Mouse (Mus musculus) midbrain, embryonic 16.5 days (tissue): ENCODE data around the gene Noxa1. TPM values are rescaled to one million over a fixed set of nuclear protein-coding genes. Genes with fewer than 3 reads are reported as not detected.

Experiments
- ATAC-seq: fragments of 200-750 bp; cut with Nextera tagmentation; 2 replicates; pipeline ENCODE4 v1.8.0; 2017; ENCODE audit warnings: moderate TSS enrichment
- H3K27ac ChIP-seq: fragments of 300-500 bp; sonication (generic); 2 replicates; pipeline ENCODE4 v1.5.1; 2014; ENCODE audit warnings: mild to moderate bottlenecking, low read length, mixed read lengths
- H3K27me3 ChIP-seq: fragments of 300-500 bp; sonication (generic); 2 replicates; pipeline ENCODE4 v1.6.1; 2014; ENCODE audit warnings: low read depth, low read length, mixed read lengths; ENCODE audit not compliant: control insufficient read depth, insufficient read depth
- H3K36me3 ChIP-seq: fragments of 300-500 bp; sonication (generic); 2 replicates; pipeline ENCODE4 v1.6.1; 2014; ENCODE audit warnings: mild to moderate bottlenecking, low read length, moderate library complexity, mixed read lengths; ENCODE audit not compliant: control insufficient read depth, insufficient read depth
- H3K4me1 ChIP-seq: fragments of 300-500 bp; sonication (generic); 2 replicates; pipeline ENCODE4 v1.6.1; 2014; ENCODE audit warnings: mild to moderate bottlenecking, low read length, mixed read lengths; ENCODE audit not compliant: control insufficient read depth, insufficient read depth
- H3K4me2 ChIP-seq: fragments of 300-500 bp; sonication (generic); 2 replicates; pipeline ENCODE4 v1.6.1; 2014; ENCODE audit warnings: mild to moderate bottlenecking, low read length, mixed read lengths
- H3K4me3 ChIP-seq: fragments of 300-500 bp; sonication (generic); 2 replicates; pipeline ENCODE4 v1.5.1; 2014; ENCODE audit warnings: low read depth, mild to moderate bottlenecking, low read length, moderate library complexity, mixed read lengths
- H3K9ac ChIP-seq: fragments of 300-500 bp; sonication (generic); 2 replicates; pipeline ENCODE4 v1.6.1; 2014; ENCODE audit warnings: low read depth, low read length, mixed read lengths
- H3K9me3 ChIP-seq: fragments of 300-500 bp; sonication (generic); replicated peaks from 2 replicates; pipeline ENCODE4 v1.6.1; 2014; ENCODE audit warnings: mild to moderate bottlenecking, low read length, mixed read lengths; ENCODE audit not compliant: control insufficient read depth, poor library complexity, severe bottlenecking
- WGBS: fragments of 180-500 bp; shearing (Covaris S2); extraction: QIAGEN DNeasy Blood & Tissue Kit; methylation state at CpG from one replicate; pipeline ENCODE4 v1.1.7; 2014; 5-methylcytosine and 5-hydroxymethylcytosine counted together
- polyA plus RNA-seq: library from polyadenylated mRNA; unstranded; fragments of >200 nt; fragmentation: Nextera tagmentation; extraction: Ambion mirVana; gene quantifications from 2 replicates; pipeline ENCODE4 v1.2.1, GENCODE M21; 2015

Gene Noxa1
- polyA plus RNA-seq, 1 experiment from 2014 or later = not detected

GRCm38 (mm10) chr2:25125146-25125545 is 30.2 kb upstream of the Noxa1 start:
- Histone ChIP-seq H3K27me3 (no peaks in the 10 kb centered on the region), H3K4me1 (peaks cover 12% of the 10 kb centered on the region; the same call in 1 of the 2 replicates), H3K27ac (no peak overlapping the region; the same call in 1 of the 2 replicates), H3K4me3 (no peak overlapping the region), H3K9ac (no peak overlapping the region), H3K9me3 (no peaks in the 10 kb centered on the region), H3K4me2 (no peak overlapping the region), H3K36me3 (no peaks in the 10 kb centered on the region)
- 70% methylated on average over 6 of the region's 6 CpGs for WGBS
- ATAC-seq = no peak

GRCm38 (mm10) chr2:25124411-25124810 is 29.5 kb upstream of the Noxa1 start:
- Histone ChIP-seq H3K4me1 (peaks cover 12% of the 10 kb centered on the region; the same call in 1 of the 2 replicates), H3K4me3 (no peak overlapping the region), H3K36me3 (no peaks in the 10 kb centered on the region), H3K27me3 (no peaks in the 10 kb centered on the region), H3K9me3 (no peaks in the 10 kb centered on the region), H3K4me2 (no peak overlapping the region), H3K27ac (no peak overlapping the region), H3K9ac (no peak overlapping the region)
- no peak for ATAC-seq
- 65% methylated on average over 3 of the region's 3 CpGs for WGBS

GRCm38 (mm10) chr2:25123527-25123926 is 28.6 kb upstream of the Noxa1 start:
- Histone ChIP-seq H3K36me3 (no peaks in the 10 kb centered on the region), H3K9me3 (no peaks in the 10 kb centered on the region), H3K27me3 (no peaks in the 10 kb centered on the region), H3K4me1 (peaks cover 12% of the 10 kb centered on the region; the same call in 1 of the 2 replicates), H3K4me3 (no peak overlapping the region), H3K27ac (no peak overlapping the region), H3K9ac (no peak overlapping the region), H3K4me2 (no peak overlapping the region)
- 93% methylated on average over 5 of the region's 5 CpGs for WGBS
- no peak for ATAC-seq

GRCm38 (mm10) chr2:25122666-25123065 is 27.7 kb upstream of the Noxa1 start:
- H3K9ac ChIP-seq = no peak overlapping the region
- H3K4me3 ChIP-seq = no peak overlapping the region
- H3K4me2 ChIP-seq = no peak overlapping the region
- no peak overlapping the region for H3K27ac ChIP-seq
- WGBS = 78% methylated on average over 2 of the region's 2 CpGs
- peaks cover 9% of the 10 kb centered on the region; the same call in 1 of the 2 replicates for H3K4me1 ChIP-seq
- no peaks in the 10 kb centered on the region for H3K36me3 ChIP-seq
- H3K27me3 ChIP-seq = no peaks in the 10 kb centered on the region
- ATAC-seq = no peak
- no peaks in the 10 kb centered on the region for H3K9me3 ChIP-seq

GRCm38 (mm10) chr2:25120963-25121362 is 26.0 kb upstream of the Noxa1 start:
- no peak overlapping the region for H3K9ac ChIP-seq
- no peak overlapping the region for H3K27ac ChIP-seq
- H3K27me3 ChIP-seq = no peaks in the 10 kb centered on the region
- no peaks in the 10 kb centered on the region for H3K36me3 ChIP-seq
- no peak for ATAC-seq
- H3K4me3 ChIP-seq = no peak overlapping the region
- 81% methylated on average over 7 of the region's 7 CpGs for WGBS
- H3K9me3 ChIP-seq = no peaks in the 10 kb centered on the region
- no peak overlapping the region for H3K4me2 ChIP-seq
- peaks cover 4% of the 10 kb centered on the region; the same call in 1 of the 2 replicates for H3K4me1 ChIP-seq

- no peak for ATAC-seq
- H3K27me3 ChIP-seq = no peaks in the 10 kb centered on the region
- no peak overlapping the region for H3K4me3 ChIP-seq
- no peak overlapping the region for H3K27ac ChIP-seq
- no peaks in the 10 kb centered on the region for H3K9me3 ChIP-seq
- no peaks in the 10 kb centered on the region for H3K36me3 ChIP-seq
- H3K4me2 ChIP-seq = no peak overlapping the region
- H3K9ac ChIP-seq = no peak overlapping the region
- WGBS = 46% methylated on average over 2 of the region's 2 CpGs
- no peaks in the 10 kb centered on the region for H3K4me1 ChIP-seq
These were observed 20.5 kb upstream of the Noxa1 start for GRCm38 (mm10) chr2:25115442-25115841.

- Histone ChIP-seq H3K27me3 (no peaks in the 10 kb centered on the region), H3K27ac (no peak overlapping the region), H3K9me3 (no peaks in the 10 kb centered on the region), H3K4me1 (no peaks in the 10 kb centered on the region), H3K4me2 (no peak overlapping the region), H3K9ac (no peak overlapping the region), H3K36me3 (no peaks in the 10 kb centered on the region), H3K4me3 (no peak overlapping the region)
- 88% methylated on average over 2 of the region's 2 CpGs for WGBS
- ATAC-seq = no peak
These were observed 19.4 kb upstream of the Noxa1 start for GRCm38 (mm10) chr2:25114308-25114707.

- Histone ChIP-seq H3K4me3 (no peak overlapping the region), H3K36me3 (no peaks in the 10 kb centered on the region), H3K9ac (no peak overlapping the region), H3K4me2 (no peak overlapping the region), H3K27ac (0 out of 2 replicates have a peak overlapping the region, but pooled peaks have one; percentile 26), H3K27me3 (no peaks in the 10 kb centered on the region), H3K9me3 (no peaks in the 10 kb centered on the region), H3K4me1 (no peaks in the 10 kb centered on the region)
- ATAC-seq = no peak
- 58% methylated on average over 9 of the region's 9 CpGs for WGBS
These were observed 16.3 kb upstream of the Noxa1 start for GRCm38 (mm10) chr2:25111184-25111791.

- no peaks in the 10 kb centered on the region for H3K4me1 ChIP-seq
- no peak overlapping the region for H3K4me2 ChIP-seq
- H3K4me3 ChIP-seq = no peak overlapping the region
- H3K36me3 ChIP-seq = no peaks in the 10 kb centered on the region
- H3K27me3 ChIP-seq = no peaks in the 10 kb centered on the region
- H3K9me3 ChIP-seq = no peaks in the 10 kb centered on the region
- ATAC-seq = no peak
- H3K9ac ChIP-seq = no peak overlapping the region
- H3K27ac ChIP-seq = 0 out of 2 replicates have a peak overlapping the region, but pooled peaks have one; percentile 26
These were observed 15.7 kb upstream of the Noxa1 start for GRCm38 (mm10) chr2:25110505-25111183.
